Mouse (Mus musculus) C2C12 (cell line): Measurements from ENCODE around the gene Col4a1. TPM values are rescaled to one million over a fixed set of nuclear protein-coding genes. Genes with fewer than 3 reads are reported as not detected.

Experiments
- H3K27me3 ChIP-seq: one replicate; pipeline ENCODE4 v1.6.1; 2011; ENCODE audit not compliant: control insufficient read depth, insufficient read depth, insufficient read length
- H3K36me3 ChIP-seq: one replicate; pipeline ENCODE4 v1.6.1; 2011; ENCODE audit not compliant: control insufficient read depth, insufficient read depth
- H3K4me3 ChIP-seq: one replicate; pipeline ENCODE4 v1.5.1; 2011; ENCODE audit warnings: mild to moderate bottlenecking, control low read depth; ENCODE audit not compliant: poor library complexity, insufficient read depth, severe bottlenecking
- H3K79me2 ChIP-seq: one replicate; pipeline ENCODE4 v1.6.1; 2011; ENCODE audit not compliant: control insufficient read depth, insufficient read depth
- H3K79me3 ChIP-seq: one replicate; pipeline ENCODE4 v1.6.1; 2011; ENCODE audit warnings: low read depth, control low read depth
- H3ac ChIP-seq: one replicate; pipeline ENCODE3; 2011; ENCODE audit warnings: low read depth; ENCODE audit not compliant: control insufficient read depth, insufficient read length
- CEBPB ChIP-seq: IDR thresholded peaks from one replicate; pipeline ENCODE4 v1.6.1; 2011; ENCODE audit warnings: low read depth, mild to moderate bottlenecking, control low read depth, moderate library complexity
- CTCF ChIP-seq: IDR thresholded peaks from one replicate; pipeline ENCODE4 v1.5.1; 2011; ENCODE audit not compliant: control insufficient read depth, insufficient read depth, insufficient read length
- FOSL1 ChIP-seq: IDR thresholded peaks from one replicate; pipeline ENCODE4 v1.8.0; 2011; ENCODE audit warnings: mild to moderate bottlenecking, low read length; ENCODE audit not compliant: poor library complexity, insufficient read depth, severe bottlenecking
- MAX ChIP-seq: IDR thresholded peaks from one replicate; pipeline ENCODE4 v1.6.1; 2011; ENCODE audit warnings: mild to moderate bottlenecking, control low read depth
- MYOD1 ChIP-seq: IDR thresholded peaks from one replicate; pipeline ENCODE4 v1.6.1; 2011; ENCODE audit warnings: low read depth; ENCODE audit not compliant: control insufficient read depth, insufficient read length
- MYOG ChIP-seq: IDR thresholded peaks from one replicate; pipeline ENCODE4 v1.6.1; 2011; ENCODE audit not compliant: control insufficient read depth, insufficient read length; ENCODE audit errors: extremely low read depth
- USF1 ChIP-seq: IDR thresholded peaks from one replicate; pipeline ENCODE4 v1.6.1; 2011; ENCODE audit warnings: low read depth, mild to moderate bottlenecking, control low read depth, moderate library complexity
- polyA plus RNA-seq: library from polyadenylated mRNA; unstranded; fragments of >200 nt; fragmentation: generic; extraction: Trizol; gene quantifications from one replicate; pipeline ENCODE4 v1.2.1, GENCODE M21; 2012; ENCODE audit warnings: missing spikeins

Gene Col4a1
- polyA plus RNA-seq, 1 experiment: 74.7 TPM

GRCm38 (mm10) chr8:11150268-11150667 lies 162.4 kb downstream of the Col4a1 start:
- no peaks in the 10 kb centered on the region for H3K79me3 ChIP-seq
- TF ChIP-seq FOSL1 (no peak), MYOD1 (no peak), USF1 (no peak), CEBPB (no peak), MYOG (no peak), CTCF (no peak), MAX (no peak)
- no peak overlapping the region for H3K4me3 ChIP-seq
- H3K36me3 ChIP-seq: no peaks in the 10 kb centered on the region
- H3K79me2 ChIP-seq: no peaks in the 10 kb centered on the region
- peaks cover 10% of the 10 kb centered on the region for H3K27me3 ChIP-seq
- no peak overlapping the region for H3ac ChIP-seq

GRCm38 (mm10) chr8:11149201-11149810 lies 163.3 kb downstream of the Col4a1 start:
- Histone ChIP-seq H3K4me3 (no peak overlapping the region), H3K27me3 (peaks cover 12% of the 10 kb centered on the region), H3K79me2 (no peaks in the 10 kb centered on the region), H3K79me3 (no peaks in the 10 kb centered on the region), H3K36me3 (no peaks in the 10 kb centered on the region), H3ac (no peak overlapping the region)
- TF ChIP-seq MYOG (no peak), CTCF (no peak), MAX (no peak), MYOD1 (no peak), CEBPB (no peak), USF1 (no peak), FOSL1 (no peak)

- Histone ChIP-seq H3K36me3 (no peaks in the 10 kb centered on the region), H3K79me2 (no peaks in the 10 kb centered on the region), H3K79me3 (no peaks in the 10 kb centered on the region), H3K27me3 (peaks cover 12% of the 10 kb centered on the region), H3ac (no peak overlapping the region), H3K4me3 (no peak overlapping the region)
- TF ChIP-seq MAX (no peak), MYOG (no peak), CEBPB (no peak), CTCF (no peak), USF1 (no peak), FOSL1 (no peak), MYOD1 (no peak)
Observed at GRCm38 (mm10) chr8:11148797-11149196, 163.8 kb downstream of the Col4a1 start.

Other genes with a start within 250 kb of the Col4a1 start
- 68.8 TPM for gene Col4a2, start within 50 bp of the Col4a1 start, polyA plus RNA-seq
- gene Rab20, start 165.9 kb upstream of the Col4a1 start, polyA plus RNA-seq: 2.1 TPM
- gene Naxd, start 184.7 kb upstream of the Col4a1 start, polyA plus RNA-seq: 51.0 TPM
- gene Cars2, start 238.0 kb upstream of the Col4a1 start, polyA plus RNA-seq: 19.0 TPM
- gene Ing1, start 242.7 kb upstream of the Col4a1 start, polyA plus RNA-seq: 22.3 TPM